Mouse (Mus musculus) liver, embryonic 15.5 days (tissue): ENCODE data around the gene Musk. TPM values are rescaled to one million over a fixed set of nuclear protein-coding genes. Genes with fewer than 3 reads are reported as not detected.

Source experiments
- ATAC-seq: fragments of 200-750 bp; cut with Nextera tagmentation; 2 replicates; pipeline ENCODE4 v1.8.0; 2017; ENCODE audit warnings: moderate number of reproducible peaks, mild to moderate bottlenecking, moderate library complexity; ENCODE audit not compliant: insufficient read depth
- H3K27ac ChIP-seq: fragments of 300-500 bp; sonication (generic); replicated peaks from 2 replicates; pipeline ENCODE4 v1.5.1; 2015; ENCODE audit warnings: mild to moderate bottlenecking, inconsistent platforms
- H3K27me3 ChIP-seq: fragments of 300-500 bp; sonication (generic); 2 replicates; pipeline ENCODE4 v1.6.1; 2015; ENCODE audit warnings: mild to moderate bottlenecking, inconsistent platforms
- H3K36me3 ChIP-seq: fragments of 300-500 bp; sonication (generic); replicated peaks from 2 replicates; pipeline ENCODE4 v1.6.1; 2015; ENCODE audit warnings: moderate library complexity, mild to moderate bottlenecking, inconsistent platforms
- H3K4me1 ChIP-seq: fragments of 300-500 bp; sonication (generic); replicated peaks from 2 replicates; pipeline ENCODE4 v1.6.1; 2015; ENCODE audit warnings: inconsistent platforms
- H3K4me2 ChIP-seq: fragments of 300-500 bp; sonication (generic); 2 replicates; pipeline ENCODE4 v1.6.1; 2015; ENCODE audit warnings: moderate library complexity, mild to moderate bottlenecking, inconsistent platforms
- H3K4me3 ChIP-seq: fragments of 300-500 bp; sonication (generic); replicated peaks from 2 replicates; pipeline ENCODE4 v1.5.1; 2015; ENCODE audit warnings: mild to moderate bottlenecking, inconsistent platforms
- H3K9ac ChIP-seq: fragments of 300-500 bp; sonication (generic); 2 replicates; pipeline ENCODE4 v1.6.1; 2015; ENCODE audit warnings: moderate library complexity, mild to moderate bottlenecking, inconsistent platforms
- H3K9me3 ChIP-seq: fragments of 300-500 bp; sonication (generic); replicated peaks from 2 replicates; pipeline ENCODE4 v1.6.1; 2016; ENCODE audit warnings: inconsistent platforms
- WGBS: fragments of 180-500 bp; shearing (Covaris S2); methylation state at CpG from one replicate; pipeline ENCODE4 v1.1.7; 2015; ENCODE audit warnings: mixed read lengths; ENCODE audit not compliant: insufficient replicate concordance; 5-methylcytosine and 5-hydroxymethylcytosine counted together
- polyA plus RNA-seq: library from polyadenylated mRNA; unstranded; fragments of >200 nt; fragmentation: Nextera tagmentation; extraction: Ambion mirVana; gene quantifications from 2 replicates; pipeline ENCODE4 v1.2.1, GENCODE M21; 2015

The Musk gene
- polyA plus RNA-seq, 1 experiment from 2014 or later: 0.13 TPM

DNA sequence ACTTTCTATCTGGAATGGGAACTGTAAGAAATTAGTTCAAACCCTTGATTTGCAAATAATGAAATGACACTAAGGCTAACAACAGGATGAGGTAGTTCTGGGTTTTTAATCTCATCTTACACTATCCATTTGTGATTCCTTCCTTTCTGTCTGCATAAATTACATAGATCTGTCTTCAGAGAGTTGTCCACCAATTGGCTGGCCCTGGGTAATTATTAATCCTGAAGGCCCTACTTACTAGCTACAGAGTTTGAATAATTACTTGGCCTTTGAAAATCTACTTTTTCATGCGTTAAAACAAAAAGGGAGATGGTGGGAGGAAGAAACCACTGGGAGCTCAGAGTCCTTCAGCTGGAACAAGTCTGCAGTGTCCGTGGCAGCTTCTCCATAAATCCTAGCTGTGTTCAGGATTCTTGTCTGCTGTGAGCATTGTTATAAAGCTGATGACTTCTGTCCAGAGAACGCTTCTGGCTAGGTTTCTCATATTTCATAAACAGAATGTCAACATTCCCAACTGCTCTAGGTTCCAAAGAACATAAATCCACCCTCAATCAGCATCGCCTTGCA lies 29.3 kb downstream of the Musk start:
- WGBS: 51% methylated on average over 4 of the region's 4 CpGs
- H3K9ac ChIP-seq: no peak overlapping the region
- H3K4me1 ChIP-seq: no peaks in the 10 kb centered on the region
- ATAC-seq: no peak
- no peaks in the 10 kb centered on the region for H3K36me3 ChIP-seq
- H3K4me2 ChIP-seq: no peak overlapping the region
- H3K27me3 ChIP-seq: no peaks in the 10 kb centered on the region
- H3K4me3 ChIP-seq: no peak overlapping the region
- H3K9me3 ChIP-seq: no peaks in the 10 kb centered on the region
- no peak overlapping the region for H3K27ac ChIP-seq

DNA sequence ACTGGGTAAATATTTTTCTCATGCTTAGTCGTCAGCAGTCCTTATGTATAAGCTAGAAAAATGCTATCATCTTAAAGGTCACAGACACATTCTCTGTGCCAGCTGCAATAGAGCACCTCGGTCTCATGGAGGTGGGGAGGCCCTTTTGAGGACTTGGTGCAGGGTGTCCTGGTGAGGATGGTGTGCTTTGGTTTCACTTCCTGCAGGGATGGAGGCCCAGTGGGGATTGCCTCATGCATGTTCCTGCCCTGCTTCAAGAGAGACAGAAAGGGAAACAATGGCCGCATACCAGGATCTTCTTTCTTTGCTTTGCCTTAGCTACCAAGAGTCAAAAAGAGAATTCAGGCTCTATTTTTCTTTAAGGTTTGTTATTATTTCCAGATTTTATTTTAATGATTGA lies 31.8 kb downstream of the Musk start:
- ATAC-seq: no peak
- WGBS: 69% methylated on average over 3 of the region's 3 CpGs
- H3K4me3 ChIP-seq: no peak overlapping the region
- H3K27ac ChIP-seq: no peak overlapping the region
- H3K9me3 ChIP-seq: no peaks in the 10 kb centered on the region
- no peaks in the 10 kb centered on the region for H3K4me1 ChIP-seq
- H3K9ac ChIP-seq: no peak overlapping the region
- H3K27me3 ChIP-seq: no peaks in the 10 kb centered on the region
- no peak overlapping the region for H3K4me2 ChIP-seq
- H3K36me3 ChIP-seq: no peaks in the 10 kb centered on the region

DNA sequence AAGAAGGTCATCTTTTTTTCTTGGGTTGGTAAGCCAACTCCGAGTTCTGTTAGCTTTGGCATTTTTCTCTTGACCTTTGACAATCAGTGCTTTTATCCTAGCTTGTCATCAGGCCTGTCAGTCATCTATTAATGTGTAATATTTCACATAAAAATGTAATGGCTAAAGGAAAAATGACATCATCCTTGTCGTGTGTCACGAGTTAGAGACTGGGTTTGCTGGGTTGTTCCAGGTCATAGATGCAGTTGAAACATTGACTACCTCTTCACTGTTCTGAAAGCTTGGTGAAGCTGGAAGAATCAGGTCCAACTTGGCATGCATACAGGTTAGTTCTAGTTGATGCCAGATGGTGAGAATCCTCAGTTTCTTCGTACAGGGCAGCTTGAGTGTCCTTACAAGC lies 34.5 kb downstream of the Musk start:
- ATAC-seq: no peak
- Histone ChIP-seq H3K36me3 (no peaks in the 10 kb centered on the region), H3K4me2 (no peak overlapping the region), H3K4me3 (no peak overlapping the region), H3K9me3 (no peaks in the 10 kb centered on the region), H3K27me3 (no peaks in the 10 kb centered on the region), H3K4me1 (no peaks in the 10 kb centered on the region), H3K9ac (no peak overlapping the region), H3K27ac (no peak overlapping the region)
- 47% methylated on average over 4 of the region's 4 CpGs for WGBS

DNA sequence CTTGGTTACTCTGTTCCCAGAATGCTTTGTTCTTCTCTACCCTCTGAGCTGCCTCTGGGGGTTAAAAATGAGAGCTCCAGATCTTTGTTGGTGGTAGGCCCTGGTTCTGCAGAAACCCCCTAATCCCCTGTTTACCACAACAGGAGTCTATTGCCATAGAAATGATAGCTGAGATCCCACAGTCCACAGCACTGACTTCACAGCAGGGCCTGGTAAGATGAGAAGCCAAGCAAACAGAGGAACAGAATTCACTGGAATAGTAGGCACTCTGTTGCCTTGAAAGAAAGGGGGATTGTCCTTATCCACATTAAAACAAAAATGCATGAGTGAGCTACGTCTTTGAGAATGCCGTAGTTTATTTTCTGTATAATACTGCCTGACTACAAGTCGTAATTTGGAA lies 41.0 kb downstream of the Musk start:
- no peaks in the 10 kb centered on the region for H3K4me1 ChIP-seq
- H3K9ac ChIP-seq: no peak overlapping the region
- 73% methylated on average over 3 of the region's 3 CpGs for WGBS
- no peak overlapping the region for H3K4me2 ChIP-seq
- no peaks in the 10 kb centered on the region for H3K27me3 ChIP-seq
- no peak for ATAC-seq
- no peak overlapping the region for H3K4me3 ChIP-seq
- no peak overlapping the region for H3K27ac ChIP-seq
- no peaks in the 10 kb centered on the region for H3K9me3 ChIP-seq
- H3K36me3 ChIP-seq: no peaks in the 10 kb centered on the region

DNA sequence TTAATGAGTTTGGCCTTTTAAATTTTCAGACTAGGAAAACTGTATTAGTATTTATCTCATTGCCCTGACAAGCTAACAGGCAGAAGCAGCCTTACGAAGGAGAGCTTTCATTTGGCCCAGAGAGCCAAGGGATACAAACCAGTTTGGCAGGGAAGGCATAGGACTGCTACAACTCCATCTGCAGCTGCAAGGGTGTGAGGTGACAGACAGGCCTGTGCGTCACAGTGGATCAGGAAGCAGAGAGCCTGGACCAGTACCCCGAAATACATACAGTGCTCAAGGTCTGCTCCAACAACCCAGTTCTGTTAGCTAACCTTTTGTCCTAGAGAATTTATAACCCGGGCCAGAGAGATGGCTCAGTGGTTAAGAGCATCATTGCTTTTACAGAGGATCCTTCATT lies 42.5 kb downstream of the Musk start:
- no peaks in the 10 kb centered on the region for H3K9me3 ChIP-seq
- ATAC-seq: no peak
- no peaks in the 10 kb centered on the region for H3K36me3 ChIP-seq

DNA sequence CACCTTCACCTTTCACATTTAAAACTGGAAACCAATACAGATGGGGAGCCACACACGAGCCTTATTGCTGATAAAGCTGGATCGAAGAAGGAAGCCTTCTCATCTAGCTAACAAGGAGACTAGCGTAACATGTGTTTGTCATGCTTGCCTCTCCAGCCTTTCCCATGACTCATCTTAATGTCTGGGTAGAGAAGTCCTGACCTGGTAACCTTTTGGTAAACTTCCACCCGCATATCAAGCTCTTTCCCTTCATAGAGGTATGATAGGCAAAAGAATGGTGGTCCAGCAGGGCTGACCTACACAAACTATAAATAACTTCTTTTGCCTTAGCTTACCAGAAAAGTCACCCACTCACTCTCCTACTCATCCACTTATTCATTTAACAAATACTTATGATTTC lies 44.3 kb downstream of the Musk start:
- no peak overlapping the region for H3K4me3 ChIP-seq
- no peaks in the 10 kb centered on the region for H3K36me3 ChIP-seq
- no peaks in the 10 kb centered on the region for H3K4me1 ChIP-seq
- H3K9ac ChIP-seq: no peak overlapping the region
- H3K4me2 ChIP-seq: no peak overlapping the region
- H3K9me3 ChIP-seq: no peaks in the 10 kb centered on the region
- H3K27ac ChIP-seq: no peak overlapping the region
- no peak for ATAC-seq
- H3K27me3 ChIP-seq: no peaks in the 10 kb centered on the region
- 61% methylated on average over 4 of the region's 4 CpGs for WGBS

More for the DNA sequence above, 42.5 kb downstream of the Musk start:
- no peak overlapping the region for H3K9ac ChIP-seq
- H3K27ac ChIP-seq: no peak overlapping the region
- no peak overlapping the region for H3K4me3 ChIP-seq
- H3K4me1 ChIP-seq: no peaks in the 10 kb centered on the region
- H3K27me3 ChIP-seq: no peaks in the 10 kb centered on the region
- WGBS: 62% methylated on average over 4 of the region's 4 CpGs
- no peak overlapping the region for H3K4me2 ChIP-seq

- no peak overlapping the region for H3K27ac ChIP-seq
- no peak for ATAC-seq
- no peak overlapping the region for H3K9ac ChIP-seq
- H3K4me1 ChIP-seq: no peaks in the 10 kb centered on the region
- no peak overlapping the region for H3K4me3 ChIP-seq
- no peaks in the 10 kb centered on the region for H3K36me3 ChIP-seq
- no peaks in the 10 kb centered on the region for H3K9me3 ChIP-seq
- no peaks in the 10 kb centered on the region for H3K27me3 ChIP-seq
- no peak overlapping the region for H3K4me2 ChIP-seq
- 63% methylated on average over 10 of the region's 10 CpGs for WGBS
These were observed 45.3 kb downstream of the Musk start for GRCm38 (mm10) chr4:58330864-58331638.

DNA sequence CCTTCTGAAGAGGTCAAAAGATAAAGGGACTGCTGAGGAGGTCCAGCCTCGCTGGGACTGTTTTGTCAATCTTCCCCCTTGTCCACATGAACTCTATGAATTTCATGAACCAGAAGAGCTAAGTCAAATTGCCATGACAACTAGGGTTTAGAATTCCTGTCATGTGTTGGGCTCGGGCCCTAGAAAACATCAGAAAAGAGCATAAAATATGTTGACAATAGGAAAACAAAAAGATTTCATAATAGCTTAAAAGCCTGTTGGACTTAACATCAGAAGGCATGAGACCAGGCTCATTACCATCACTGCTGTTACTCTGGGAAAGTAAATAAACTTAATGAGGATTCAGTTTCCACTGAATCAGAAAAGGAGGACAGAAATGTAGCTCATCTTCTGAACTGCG lies 46.6 kb downstream of the Musk start:
- 51% methylated on average over 3 of the region's 3 CpGs for WGBS
- no peaks in the 10 kb centered on the region for H3K36me3 ChIP-seq
- ATAC-seq: no peak
- H3K4me3 ChIP-seq: no peak overlapping the region
- H3K4me1 ChIP-seq: no peaks in the 10 kb centered on the region
- no peak overlapping the region for H3K9ac ChIP-seq
- H3K27ac ChIP-seq: no peak overlapping the region
- H3K4me2 ChIP-seq: no peak overlapping the region
- no peaks in the 10 kb centered on the region for H3K27me3 ChIP-seq
- no peaks in the 10 kb centered on the region for H3K9me3 ChIP-seq

- Histone ChIP-seq H3K36me3 (no peaks in the 10 kb centered on the region), H3K4me1 (no peaks in the 10 kb centered on the region), H3K9me3 (no peaks in the 10 kb centered on the region), H3K9ac (no peak overlapping the region), H3K27me3 (no peaks in the 10 kb centered on the region), H3K4me2 (no peak overlapping the region), H3K4me3 (no peak overlapping the region), H3K27ac (no peak overlapping the region)
- 45% methylated on average over 2 of the region's 2 CpGs for WGBS
- ATAC-seq: no peak
These were observed 50.5 kb downstream of the Musk start for GRCm38 (mm10) chr4:58336227-58336626.

- no peaks in the 10 kb centered on the region for H3K9me3 ChIP-seq
- 37% methylated on average over 3 of the region's 3 CpGs for WGBS
- no peak overlapping the region for H3K4me3 ChIP-seq
- no peaks in the 10 kb centered on the region for H3K4me1 ChIP-seq
- no peaks in the 10 kb centered on the region for H3K27me3 ChIP-seq
- no peak overlapping the region for H3K4me2 ChIP-seq
- no peak overlapping the region for H3K9ac ChIP-seq
- no peaks in the 10 kb centered on the region for H3K36me3 ChIP-seq
- H3K27ac ChIP-seq: no peak overlapping the region
- ATAC-seq: no peak
These were observed 53.5 kb downstream of the Musk start for GRCm38 (mm10) chr4:58339226-58339625.

DNA sequence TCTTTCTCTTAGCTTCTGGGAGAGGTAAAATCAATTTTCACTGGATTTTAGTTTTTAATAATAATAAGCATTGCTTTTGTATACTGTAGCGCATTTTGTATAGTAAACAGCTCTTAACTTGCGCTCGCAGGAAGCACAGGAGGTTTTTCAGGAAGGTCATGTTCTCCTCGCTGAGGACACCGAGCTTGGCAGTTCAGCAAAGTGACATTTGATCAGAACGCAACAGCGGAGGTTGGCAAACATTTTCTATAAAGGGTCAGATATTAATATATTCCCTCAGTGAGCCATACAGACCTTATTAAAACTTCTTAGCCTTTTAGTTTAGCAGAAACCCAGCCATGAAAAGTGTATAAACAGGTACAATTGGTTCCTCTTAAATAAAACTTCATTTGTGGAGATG lies 64.4 kb downstream of the Musk start:
- H3K9me3 ChIP-seq: no peaks in the 10 kb centered on the region
- H3K36me3 ChIP-seq: no peaks in the 10 kb centered on the region
- no peaks in the 10 kb centered on the region for H3K4me1 ChIP-seq
- ATAC-seq: no peak
- H3K4me3 ChIP-seq: no peak overlapping the region
- H3K27ac ChIP-seq: no peak overlapping the region
- 73% methylated on average over 7 of the region's 7 CpGs for WGBS
- no peaks in the 10 kb centered on the region for H3K27me3 ChIP-seq
- no peak overlapping the region for H3K9ac ChIP-seq
- H3K4me2 ChIP-seq: no peak overlapping the region

DNA sequence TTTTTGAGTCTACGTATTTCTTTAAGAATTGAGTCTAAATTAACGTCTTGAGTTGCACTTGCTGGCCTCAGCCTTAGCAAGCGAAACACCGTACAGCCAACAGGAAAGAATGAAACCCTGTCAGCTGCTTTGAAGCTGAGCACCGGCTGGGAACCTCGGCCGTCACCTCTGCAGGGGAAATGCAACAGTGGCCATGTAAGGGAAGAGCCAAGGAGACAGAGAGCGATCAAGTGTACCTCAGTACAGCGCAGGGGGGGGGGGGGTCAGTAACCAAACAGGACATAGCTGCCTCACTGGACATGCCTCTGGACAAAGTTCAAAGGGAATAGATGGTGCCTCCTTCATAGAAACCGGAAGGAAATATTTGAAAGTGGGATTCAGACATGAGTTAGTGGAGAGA lies 65.4 kb downstream of the Musk start:
- no peaks in the 10 kb centered on the region for H3K4me1 ChIP-seq
- no peak for ATAC-seq
- H3K27ac ChIP-seq: no peak overlapping the region
- no peaks in the 10 kb centered on the region for H3K9me3 ChIP-seq
- no peaks in the 10 kb centered on the region for H3K36me3 ChIP-seq
- no peaks in the 10 kb centered on the region for H3K27me3 ChIP-seq
- no peak overlapping the region for H3K4me2 ChIP-seq
- H3K9ac ChIP-seq: no peak overlapping the region
- 50% methylated on average over 10 of the region's 10 CpGs for WGBS
- H3K4me3 ChIP-seq: no peak overlapping the region
